Mouse (Mus musculus) liver, embryonic 14.5 days (tissue): Measurements from ENCODE around the gene Ak5.

ENCODE experiments used
- CTCF ChIP-seq: IDR thresholded peaks from 2 replicates; pipeline ENCODE4 v1.5.1; 2016; ENCODE audit warnings: antibody characterized with exemption, low read depth, control low read depth
- EP300 ChIP-seq: IDR thresholded peaks from 2 replicates; pipeline ENCODE4 v1.6.1; 2016; ENCODE audit warnings: antibody characterized with exemption, low read depth

GRCm38 (mm10) chr3:152554366-152554765 lies 113.8 kb downstream of the Ak5 start:
- TF ChIP-seq CTCF (no peak), EP300 (no peak)
